Mouse (Mus musculus): ENCODE data around the gene Taf3. TPM values are rescaled to one million over a fixed set of nuclear protein-coding genes. Genes with fewer than 3 reads are reported as not detected.
A peak's percentile ranks its signal among the peaks of the same experiment; 100 is the strongest.

The Taf3 gene
- polyA plus RNA-seq, 2 experiments: 4.7 to 5.0 TPM

DNA sequence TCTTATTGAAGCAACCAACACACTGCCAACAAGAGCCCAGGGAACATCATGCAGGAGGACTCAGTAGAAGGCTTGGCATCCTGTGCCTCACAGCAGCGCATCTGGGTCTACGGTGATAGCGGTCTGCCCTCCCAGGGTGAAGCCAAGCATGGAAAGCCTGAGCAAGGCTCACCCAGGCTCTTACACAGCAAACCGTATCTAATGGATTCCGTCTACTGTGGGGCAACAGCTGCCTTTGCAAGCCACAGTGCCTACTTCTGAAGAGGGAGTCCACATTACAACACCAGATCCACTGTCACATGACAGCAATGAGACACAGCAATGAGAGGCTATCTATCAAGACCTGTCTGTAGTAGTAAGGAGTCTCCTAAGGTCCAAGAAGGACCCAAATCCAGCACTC is 52.3 kb downstream of the Taf3 start:
- Histone ChIP-seq H3K4me2 (ENCODE audit: low read depth) (no peak overlapping the region), H3K4me3 (ENCODE audit: insufficient read depth in 1 of 2, low read depth in 2 of 2, low read length in 2 of 2) (no peak overlapping the region), H3K36me3 (replicated peaks; ENCODE audit: control insufficient read depth, insufficient read depth, low read depth) (no peaks in the 10 kb centered on the region), H3K27ac (no peak overlapping the region), H3K9me3 (ENCODE audit: control insufficient read depth, low read length) (no peaks in the 10 kb centered on the region), H3K27me3 (ENCODE audit: control insufficient read depth, insufficient read depth, low read length) (no peaks in the 10 kb centered on the region), H3K4me1 (replicated peaks; ENCODE audit: control insufficient read depth in 2 of 2, insufficient read depth in 2 of 2, low read length in 1 of 2) (no peaks in the 10 kb centered on the region), H3K9ac (replicated peaks) (no peak overlapping the region)
- TF ChIP-seq CTCF (IDR thresholded peaks at IDR 0.05; ENCODE audit: low read depth) (no peak), EP300 (IDR thresholded peaks at IDR 0.05; ENCODE audit: low read depth) (no peak)
- ATAC-seq (ENCODE audit: insufficient read depth) (no peak), DNase-seq (ENCODE audit: low read depth in 3 of 3, low spot score in 3 of 3) (no peak)
- WGBS (ENCODE audit: insufficient replicate concordance): 67% methylated on average over 5 of the region's 5 CpGs

GRCm38 (mm10) chr2:9990690-9991229 is 57.6 kb downstream of the Taf3 start:
- H3K27me3 ChIP-seq (ENCODE audit: control insufficient read depth, insufficient read depth, low read length): no peaks in the 10 kb centered on the region
- DNase-seq (ENCODE audit: low read depth in 3 of 3, low spot score in 3 of 3) (no peak), ATAC-seq (ENCODE audit: insufficient read depth) (no peak)
- 0 out of 4 replicates have a peak, but pooled peaks cover 0 to 1% of the 10 kb centered on the region in 2 experiments for H3K4me1 ChIP-seq (replicated peaks; ENCODE audit: control insufficient read depth in 2 of 2, insufficient read depth in 2 of 2, low read length in 1 of 2)
- H3K27ac ChIP-seq: no peak overlapping the region
- H3K4me2 ChIP-seq (ENCODE audit: low read depth): no peak overlapping the region
- H3K36me3 ChIP-seq (replicated peaks; ENCODE audit: control insufficient read depth, insufficient read depth, low read depth): no peaks in the 10 kb centered on the region
- H3K9me3 ChIP-seq (ENCODE audit: control insufficient read depth, low read length): no peaks in the 10 kb centered on the region
- TF ChIP-seq CTCF (IDR thresholded peaks at IDR 0.05; ENCODE audit: low read depth) (no peak), EP300 (IDR thresholded peaks at IDR 0.05; ENCODE audit: low read depth) (no peak)
- 54% methylated on average over 4 of the region's 4 CpGs for WGBS (ENCODE audit: insufficient replicate concordance)
- no peak overlapping the region for H3K9ac ChIP-seq (replicated peaks)
- no peak overlapping the region for H3K4me3 ChIP-seq (ENCODE audit: insufficient read depth in 1 of 2, low read depth in 2 of 2, low read length in 2 of 2)

DNA sequence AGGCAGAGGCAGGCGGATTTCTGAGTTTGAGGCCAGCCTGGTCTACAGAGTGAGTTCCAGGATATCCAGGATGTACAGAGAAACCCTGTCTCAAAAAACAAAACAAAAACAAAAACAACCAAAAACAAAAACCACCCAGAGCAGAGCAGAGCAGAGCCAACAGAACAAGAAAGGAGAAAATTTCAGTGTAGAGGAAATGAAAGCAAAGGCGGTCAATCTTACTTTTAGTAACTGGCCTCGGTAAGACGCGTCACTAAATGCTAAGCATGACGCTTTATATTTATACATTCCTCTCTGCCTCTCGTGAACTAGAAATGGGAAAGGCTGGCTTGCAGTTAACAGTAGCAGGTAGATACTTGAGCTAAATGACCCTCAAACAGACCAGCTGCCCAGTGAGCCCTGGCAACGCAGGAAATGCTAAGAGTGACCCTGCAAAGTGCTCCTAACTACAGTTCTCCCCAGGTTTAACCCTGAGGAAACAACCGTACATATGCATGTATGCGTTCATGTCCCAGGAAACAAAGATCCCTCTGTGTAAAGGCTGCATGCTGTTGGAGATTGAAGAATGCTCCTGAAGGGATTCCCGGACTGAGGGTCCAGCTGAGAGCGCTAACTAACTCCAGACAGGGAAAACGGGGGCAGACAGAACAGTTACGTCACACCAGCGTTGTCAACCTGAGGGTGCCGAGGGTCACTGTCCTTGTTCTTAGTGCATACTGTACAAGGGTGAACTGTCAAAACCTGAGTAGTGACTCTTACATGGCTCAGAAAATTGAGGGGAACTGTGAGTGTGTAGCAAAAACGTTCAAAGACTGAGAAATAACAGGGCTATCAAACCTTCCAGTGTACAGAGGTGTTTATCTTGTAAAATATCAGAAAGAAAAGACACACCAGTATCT is 58.5 kb downstream of the Taf3 start:
- DNase-seq (ENCODE audit: low read depth in 3 of 3, low spot score in 3 of 3) (no peak), ATAC-seq (ENCODE audit: insufficient read depth) (no peak)
- Histone ChIP-seq H3K27me3 (ENCODE audit: control insufficient read depth, insufficient read depth, low read length) (no peaks in the 10 kb centered on the region), H3K4me1 (replicated peaks; ENCODE audit: control insufficient read depth in 2 of 2, insufficient read depth in 2 of 2, low read length in 1 of 2) (0 out of 4 replicates have a peak, but pooled peaks cover 0 to 1% of the 10 kb centered on the region in 2 experiments), H3K4me3 (ENCODE audit: insufficient read depth in 1 of 2, low read depth in 2 of 2, low read length in 2 of 2) (no peak overlapping the region), H3K27ac (no peak overlapping the region), H3K36me3 (replicated peaks; ENCODE audit: control insufficient read depth, insufficient read depth, low read depth) (no peaks in the 10 kb centered on the region), H3K4me2 (ENCODE audit: low read depth) (no peak overlapping the region), H3K9me3 (ENCODE audit: control insufficient read depth, low read length) (no peaks in the 10 kb centered on the region), H3K9ac (replicated peaks) (no peak overlapping the region)
- no peak for TF ChIP-seq CTCF (IDR thresholded peaks at IDR 0.05; ENCODE audit: low read depth)
- TF ChIP-seq EP300 (IDR thresholded peaks at IDR 0.05; ENCODE audit: low read depth): no peak
- 74% methylated on average over 17 of the region's 17 CpGs for WGBS (ENCODE audit: insufficient replicate concordance)

DNA sequence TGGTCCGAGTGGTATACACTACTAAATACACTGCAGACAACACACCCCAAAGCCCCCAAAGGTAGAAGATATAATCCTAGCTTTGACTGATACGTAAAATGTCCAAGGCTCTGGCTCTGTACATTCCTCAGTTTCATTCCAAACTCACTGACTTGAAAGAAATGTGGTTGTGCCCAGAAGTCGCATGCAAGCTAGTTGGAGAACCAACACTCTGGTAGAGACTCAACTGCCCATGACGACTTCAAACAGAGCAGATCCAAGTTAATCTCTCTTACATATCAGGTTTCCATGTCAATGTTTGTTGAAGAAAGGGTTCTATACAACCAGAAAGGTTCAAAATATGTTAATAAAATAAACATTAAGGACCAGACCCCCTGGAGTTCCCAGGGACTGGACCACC is 60.1 kb downstream of the Taf3 start:
- Histone ChIP-seq H3K9me3 (ENCODE audit: control insufficient read depth, low read length) (no peaks in the 10 kb centered on the region), H3K4me1 (replicated peaks; ENCODE audit: control insufficient read depth in 2 of 2, insufficient read depth in 2 of 2, low read length in 1 of 2) (peaks cover 0 to 4% of the 10 kb centered on the region in 2 experiments; a peak in 1 of 4 replicates), H3K9ac (replicated peaks) (no peak overlapping the region), H3K27me3 (ENCODE audit: control insufficient read depth, insufficient read depth, low read length) (no peaks in the 10 kb centered on the region), H3K4me3 (ENCODE audit: insufficient read depth in 1 of 2, low read depth in 2 of 2, low read length in 2 of 2) (no peak overlapping the region), H3K4me2 (ENCODE audit: low read depth) (no peak overlapping the region), H3K27ac (no peak overlapping the region), H3K36me3 (replicated peaks; ENCODE audit: control insufficient read depth, insufficient read depth, low read depth) (no peaks in the 10 kb centered on the region)
- 73% methylated on average over 4 of the region's 4 CpGs for WGBS (ENCODE audit: insufficient replicate concordance)
- ATAC-seq (ENCODE audit: insufficient read depth): no peak
- no peak for DNase-seq (ENCODE audit: low read depth in 3 of 3, low spot score in 3 of 3)
- TF ChIP-seq EP300 (IDR thresholded peaks at IDR 0.05; ENCODE audit: low read depth) (no peak), CTCF (IDR thresholded peaks at IDR 0.05; ENCODE audit: low read depth) (no peak)

DNA sequence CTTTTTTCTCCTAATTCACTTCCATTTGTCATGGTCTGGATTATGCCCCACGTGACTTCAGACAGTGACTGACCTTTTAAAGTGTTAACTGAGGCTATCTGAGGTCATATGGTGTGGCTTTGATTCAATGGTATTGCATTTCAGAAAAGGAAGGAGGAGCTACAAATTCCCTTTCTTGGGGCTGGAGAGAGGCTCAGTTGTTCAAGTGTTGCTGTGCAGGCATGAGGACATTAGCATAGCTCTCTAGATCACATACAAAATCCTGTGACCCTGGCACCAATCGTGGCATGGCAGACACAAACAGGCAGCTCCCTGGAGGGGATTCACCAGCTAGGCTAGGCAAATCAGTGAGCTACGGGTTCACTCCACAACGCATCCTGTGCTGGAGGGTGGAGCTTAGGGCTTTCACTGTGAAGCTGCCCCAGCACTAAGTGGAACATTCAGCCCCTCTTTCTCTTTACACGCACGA is 62.4 kb downstream of the Taf3 start:
- ATAC-seq (ENCODE audit: insufficient read depth): no peak
- no peaks in the 10 kb centered on the region for H3K36me3 ChIP-seq (replicated peaks; ENCODE audit: control insufficient read depth, insufficient read depth, low read depth)
- peaks cover 0 to 4% of the 10 kb centered on the region in 2 experiments; a peak in 2 of 4 replicates for H3K4me1 ChIP-seq (replicated peaks; ENCODE audit: control insufficient read depth in 2 of 2, insufficient read depth in 2 of 2, low read length in 1 of 2)
- no peak overlapping the region for H3K4me3 ChIP-seq (ENCODE audit: insufficient read depth in 1 of 2, low read depth in 2 of 2, low read length in 2 of 2)
- H3K4me2 ChIP-seq (ENCODE audit: low read depth): peak overlapping the region; percentile 13; the same call in 1 of the 2 replicates
- H3K27me3 ChIP-seq (ENCODE audit: control insufficient read depth, insufficient read depth, low read length): no peaks in the 10 kb centered on the region
- H3K9ac ChIP-seq (replicated peaks): no peak overlapping the region
- no peaks in the 10 kb centered on the region for H3K9me3 ChIP-seq (ENCODE audit: control insufficient read depth, low read length)
- no peak overlapping the region for H3K27ac ChIP-seq
- 29% methylated on average over 6 of the region's 6 CpGs for whole genome bisulfite sequencing (ENCODE audit: insufficient replicate concordance)
- TF ChIP-seq CTCF (IDR thresholded peaks at IDR 0.05; ENCODE audit: low read depth): no peak
- no peak for TF ChIP-seq EP300 (IDR thresholded peaks at IDR 0.05; ENCODE audit: low read depth)
- DNase-seq (ENCODE audit: low read depth in 3 of 3, low spot score in 3 of 3): no peak
